Mouse (Mus musculus) MEL (cell line): ENCODE measurements around the gene Prr22. TPM values are rescaled to one million over a fixed set of nuclear protein-coding genes. Genes with fewer than 3 reads are reported as not detected.

Experiments used
- DNase-seq: peaks from one replicate; pipeline ENCODE4 v3.0.0; 2011; ENCODE audit warnings: low read depth, low spot score
- H3K27ac ChIP-seq: 2 replicates; pipeline ENCODE4 v1.5.1; 2012; ENCODE audit warnings: low read depth, mild to moderate bottlenecking, control low read depth, low read length, moderate library complexity; ENCODE audit not compliant: control insufficient read depth
- H3K27me3 ChIP-seq, 2 experiments: fragments of 150-350 bp in 1 of 2; sonication (generic) in 1 of 2; 2 replicates each; pipeline ENCODE4 v1.6.1; 2012; ENCODE audit warnings: low read length in 2 of 2, mild to moderate bottlenecking in 2 of 2, improper control_type of control experiment in 1 of 2, moderate library complexity in 1 of 2; ENCODE audit not compliant: insufficient read depth in 2 of 2, control insufficient read depth in 1 of 2
- H3K36me3 ChIP-seq, 2 experiments: 2 replicates each; pipeline ENCODE4 v1.6.1; 2012 to 2014; ENCODE audit warnings: low read length in 2 of 2, improper control_type of control experiment in 1 of 2, inconsistent platforms in 1 of 2, mild to moderate bottlenecking in 1 of 2; ENCODE audit not compliant: insufficient read depth in 2 of 2, control insufficient read depth in 1 of 2
- H3K4me1 ChIP-seq, 2 experiments: fragments of 150-350 bp in 1 of 2; sonication (generic) in 1 of 2; 2 replicates each; pipeline ENCODE4 v1.6.1; 2012; ENCODE audit warnings: low read length in 2 of 2, improper control_type of control experiment in 1 of 2, mild to moderate bottlenecking in 1 of 2; ENCODE audit not compliant: insufficient read depth in 2 of 2, control insufficient read depth in 1 of 2
- H3K4me3 ChIP-seq, 2 experiments: fragments of 150-350 bp in 1 of 2; sonication (generic) in 1 of 2; 2 replicates each; pipeline ENCODE4 v1.5.1; 2012; ENCODE audit warnings: low read depth in 2 of 2, low read length in 2 of 2, mild to moderate bottlenecking in 2 of 2, moderate library complexity in 2 of 2, control low read depth in 1 of 2, improper control_type of control experiment in 1 of 2; ENCODE audit not compliant: control insufficient read depth in 1 of 2, insufficient read depth in 1 of 2
- H3K79me2 ChIP-seq: 2 replicates; pipeline ENCODE4 v1.6.1; 2012; ENCODE audit warnings: mild to moderate bottlenecking, low read length, moderate library complexity; ENCODE audit not compliant: control insufficient read depth, poor library complexity, insufficient read depth
- H3K9ac ChIP-seq: 2 replicates; pipeline ENCODE4 v1.6.1; 2012; ENCODE audit warnings: low read depth, mild to moderate bottlenecking, control low read depth, low read length, moderate library complexity; ENCODE audit not compliant: control insufficient read depth, poor library complexity, severe bottlenecking
- H3K9me3 ChIP-seq: fragments of 150-350 bp; sonication (generic); replicated peaks from 2 replicates; pipeline ENCODE4 v1.6.1; 2012; ENCODE audit warnings: mild to moderate bottlenecking, low read length, improper control_type of control experiment, moderate library complexity; ENCODE audit not compliant: insufficient read depth
- BHLHE40 ChIP-seq: IDR thresholded peaks from 2 replicates; pipeline ENCODE4 v1.6.1; 2012; ENCODE audit warnings: low read depth, mild to moderate bottlenecking, inconsistent platforms, low read length, improper control_type of control experiment, borderline replicate concordance
- CHD1 ChIP-seq: IDR thresholded peaks from 2 replicates; pipeline ENCODE4 v1.6.1; 2012; ENCODE audit warnings: low read depth, mild to moderate bottlenecking, inconsistent platforms, low read length, improper control_type of control experiment
- CHD2 ChIP-seq: IDR thresholded peaks from 2 replicates; pipeline ENCODE4 v1.6.1; 2011; ENCODE audit warnings: low read length, improper control_type of control experiment
- CTCF ChIP-seq, 3 experiments: IDR thresholded peaks in 2 of 3; conservative IDR thresholded peaks in 1 of 3; 2 replicates each; pipeline ENCODE4 v1.5.1; 2011 to 2012; ENCODE audit warnings: low read length in 3 of 3, low read depth in 2 of 3, mild to moderate bottlenecking in 2 of 3, improper control_type of control experiment in 1 of 3, inconsistent platforms in 1 of 3, mixed read lengths in 1 of 3, moderate library complexity in 1 of 3; ENCODE audit not compliant: control insufficient read depth in 1 of 3, insufficient read depth in 1 of 3, poor library complexity in 1 of 3, severe bottlenecking in 1 of 3
- E2F4 ChIP-seq: IDR thresholded peaks from 2 replicates; pipeline ENCODE4 v1.6.1; 2011; ENCODE audit warnings: low read depth, low read length, improper control_type of control experiment, borderline replicate concordance
- ELF1 ChIP-seq: IDR thresholded peaks from 2 replicates; pipeline ENCODE4 v1.6.1; 2014; ENCODE audit warnings: low read depth, mild to moderate bottlenecking, inconsistent platforms, low read length, improper control_type of control experiment, moderate library complexity
- EP300 ChIP-seq, 2 experiments: IDR thresholded peaks; 2 replicates each; pipeline ENCODE4 v1.6.1; 2011; ENCODE audit warnings: improper control_type of control experiment in 2 of 2, low read length in 2 of 2, low read depth in 1 of 2, mild to moderate bottlenecking in 1 of 2
- ETS1 ChIP-seq: IDR thresholded peaks from 2 replicates; pipeline ENCODE4 v1.6.1; 2012; ENCODE audit warnings: low read depth, mild to moderate bottlenecking, inconsistent platforms, low read length, improper control_type of control experiment, moderate library complexity
- GATA1 ChIP-seq: IDR thresholded peaks from 2 replicates; pipeline ENCODE4 v1.6.1; 2011; ENCODE audit warnings: low read depth, low read length, improper control_type of control experiment
- JUND ChIP-seq: IDR thresholded peaks from 2 replicates; pipeline ENCODE4 v1.6.1; 2011; ENCODE audit warnings: low read depth, mild to moderate bottlenecking, improper control_type of control experiment, low read length
- KAT2A ChIP-seq: conservative IDR thresholded peaks from 2 replicates; pipeline ENCODE4 v1.6.1; 2012; ENCODE audit warnings: low read depth, low read length, improper control_type of control experiment, inconsistent platforms
- MAZ ChIP-seq: IDR thresholded peaks from 2 replicates; pipeline ENCODE4 v1.6.1; 2012; ENCODE audit warnings: low read depth, mild to moderate bottlenecking, inconsistent platforms, low read length, improper control_type of control experiment
- MEF2A ChIP-seq: IDR thresholded peaks from 2 replicates; pipeline ENCODE4 v1.6.1; 2014; ENCODE audit warnings: low read depth, mild to moderate bottlenecking, inconsistent platforms, low read length, improper control_type of control experiment; ENCODE audit not compliant: poor library complexity, insufficient replicate concordance, severe bottlenecking; ENCODE audit errors: extremely low read depth
- MYC ChIP-seq: IDR thresholded peaks from 2 replicates; pipeline ENCODE4 v1.6.1; 2011; ENCODE audit warnings: low read depth, mild to moderate bottlenecking, low read length, improper control_type of control experiment, moderate library complexity
- NELFE ChIP-seq: IDR thresholded peaks from 2 replicates; pipeline ENCODE4 v1.6.1; 2011; ENCODE audit warnings: low read depth, low read length, improper control_type of control experiment
- POLR2AphosphoS5 ChIP-seq: IDR thresholded peaks from 2 replicates; pipeline ENCODE4 v1.6.1; 2012; ENCODE audit warnings: low read depth, borderline replicate concordance, mild to moderate bottlenecking, inconsistent platforms, low read length, moderate library complexity, mixed read lengths
- RCOR1 ChIP-seq: IDR thresholded peaks from 2 replicates; pipeline ENCODE4 v1.6.1; 2012; ENCODE audit warnings: low read depth, mild to moderate bottlenecking, inconsistent platforms, low read length, improper control_type of control experiment
- SIN3A ChIP-seq: IDR thresholded peaks from 2 replicates; pipeline ENCODE4 v1.6.1; 2012; ENCODE audit warnings: low read length, improper control_type of control experiment, inconsistent platforms
- SMC3 ChIP-seq: IDR thresholded peaks from 2 replicates; pipeline ENCODE4 v1.6.1; 2011; ENCODE audit warnings: low read depth, low read length, improper control_type of control experiment
- TAL1 ChIP-seq: IDR thresholded peaks from 2 replicates; pipeline ENCODE4 v1.6.1; 2012; ENCODE audit warnings: mild to moderate bottlenecking, inconsistent platforms, low read length, moderate library complexity, mixed read lengths
- TBP ChIP-seq: IDR thresholded peaks from 2 replicates; pipeline ENCODE4 v1.8.0; 2011; ENCODE audit warnings: low read depth, low read length, improper control_type of control experiment
- TCF12 ChIP-seq: IDR thresholded peaks from 2 replicates; pipeline ENCODE4 v1.6.1; 2014; ENCODE audit warnings: low read depth, mild to moderate bottlenecking, inconsistent platforms, low read length, improper control_type of control experiment, moderate library complexity
- UBTF ChIP-seq: IDR thresholded peaks from 2 replicates; pipeline ENCODE4 v1.6.1; 2012; ENCODE audit warnings: low read depth, mild to moderate bottlenecking, inconsistent platforms, low read length, improper control_type of control experiment, moderate library complexity, borderline replicate concordance; ENCODE audit not compliant: insufficient read depth
- USF2 ChIP-seq, 2 experiments: IDR thresholded peaks; 2 replicates each; pipeline ENCODE4 v1.6.1; 2011 to 2012; ENCODE audit warnings: improper control_type of control experiment in 2 of 2, low read length in 2 of 2, borderline replicate concordance in 1 of 2, inconsistent platforms in 1 of 2, low read depth in 1 of 2, mild to moderate bottlenecking in 1 of 2; ENCODE audit not compliant: insufficient read depth in 1 of 2
- ZC3H11A ChIP-seq: IDR thresholded peaks from 2 replicates; pipeline ENCODE4 v1.6.1; 2012; ENCODE audit warnings: low read depth, mild to moderate bottlenecking, inconsistent platforms, low read length, improper control_type of control experiment
- ZKSCAN1 ChIP-seq: IDR thresholded peaks from 2 replicates; pipeline ENCODE4 v1.6.1; 2012; ENCODE audit warnings: low read depth, mild to moderate bottlenecking, inconsistent platforms, low read length, improper control_type of control experiment, moderate library complexity
- ZMIZ1 ChIP-seq: IDR thresholded peaks from 2 replicates; pipeline ENCODE4 v1.6.1; 2012; ENCODE audit warnings: low read depth, mild to moderate bottlenecking, inconsistent platforms, low read length, improper control_type of control experiment, moderate library complexity
- polyA plus RNA-seq, 2 experiments: library from polyadenylated mRNA; stranded (reverse) in 1 of 2; unstranded in 1 of 2; fragments of >175 nt in 1 of 2; fragments of >200 nt in 1 of 2; gene quantifications; 2 replicates each; pipeline versions ENCODE4 v1.2.1 to v1.2.4; 2012; ENCODE audit warnings: low replicate concordance in 2 of 2, low read depth in 1 of 2; ENCODE audit not compliant: insufficient read length in 2 of 2, insufficient read depth in 1 of 2, missing spikeins in 1 of 2
- total RNA-seq: library from RNA; depleted of rRNA; stranded (reverse); fragments of 300-350 nt; gene quantifications from 2 replicates; pipeline ENCODE4 v1.2.3, GENCODE M21; 2012

The Prr22 gene
- total and polyA plus RNA-seq, 3 experiments = 1.3 to 5.5 TPM; not detected in 1

- H3K27me3 ChIP-seq = no peaks in the 10 kb centered on the region
- H3K4me1 ChIP-seq = no peaks in the 10 kb centered on the region
- no peak for DNase-seq
- no peak overlapping the region for H3K9ac ChIP-seq
- TF ChIP-seq TBP (no peak), GATA1 (no peak), MEF2A (no peak), NELFE (no peak), ELF1 (no peak), CHD2 (no peak), POLR2AphosphoS5 (no peak), MYC (no peak), CTCF (IDR thresholded peaks at IDR 0.05 in 2 of 3, conservative IDR thresholded peaks at IDR 0.05 in 1 of 3; ENCODE audit: control insufficient read depth in 1 of 3, insufficient read depth in 1 of 3, low read depth in 2 of 3, low read length in 3 of 3, poor library complexity in 1 of 3, severe bottlenecking in 1 of 3) (no peak), TAL1 (no peak), ZMIZ1 (no peak)
- TF ChIP-seq, all 39 proteins: peak for 0
- Histone ChIP-seq H3K4me3 (no peak overlapping the region), H3K36me3 (no peaks in the 10 kb centered on the region), H3K9me3 (no peaks in the 10 kb centered on the region), H3K79me2 (no peaks in the 10 kb centered on the region), H3K27ac (no peak overlapping the region)
Measured at GRCm38 (mm10) chr17:56778779-56779362, 8.8 kb downstream of the Prr22 start.

- Histone ChIP-seq H3K9me3 (no peaks in the 10 kb centered on the region), H3K27me3 (no peaks in the 10 kb centered on the region), H3K4me3 (no peak overlapping the region), H3K36me3 (no peaks in the 10 kb centered on the region; a peak in 1 of 4 replicates), H3K4me1 (no peaks in the 10 kb centered on the region), H3K9ac (no peak overlapping the region), H3K79me2 (no peaks in the 10 kb centered on the region), H3K27ac (no peak overlapping the region)
- no peak for DNase-seq
- TF ChIP-seq TCF12 (no peak), ZKSCAN1 (no peak), SIN3A (no peak), NELFE (no peak), MAZ (no peak), E2F4 (no peak), ETS1 (no peak), BHLHE40 (no peak), CHD1 (no peak), USF2 (IDR thresholded peaks at IDR 0.05; ENCODE audit: borderline replicate concordance in 1 of 2, insufficient read depth in 1 of 2, low read depth in 1 of 2, low read length in 2 of 2) (no peak), KAT2A (no peak), CHD2 (no peak), RCOR1 (no peak), ZC3H11A (no peak), EP300 (IDR thresholded peaks at IDR 0.05; ENCODE audit: low read depth in 1 of 2, low read length in 2 of 2) (no peak), SMC3 (no peak), UBTF (no peak), JUND (no peak)
Measured at GRCm38 (mm10) chr17:56780291-56780978, 10.4 kb downstream of the Prr22 start.
